Mouse (Mus musculus) liver, embryonic 15.5 days (tissue): Measurements from ENCODE around the gene Angptl2. TPM values are rescaled to one million over a fixed set of nuclear protein-coding genes. Genes with fewer than 3 reads are reported as not detected.

Experiments
- ATAC-seq: fragments of 200-750 bp; cut with Nextera tagmentation; 2 replicates; pipeline ENCODE4 v1.8.0; 2017; ENCODE audit warnings: moderate number of reproducible peaks, mild to moderate bottlenecking, moderate library complexity; ENCODE audit not compliant: insufficient read depth
- H3K27ac ChIP-seq: fragments of 300-500 bp; sonication (generic); replicated peaks from 2 replicates; pipeline ENCODE4 v1.5.1; 2015; ENCODE audit warnings: mild to moderate bottlenecking, inconsistent platforms
- H3K27me3 ChIP-seq: fragments of 300-500 bp; sonication (generic); 2 replicates; pipeline ENCODE4 v1.6.1; 2015; ENCODE audit warnings: mild to moderate bottlenecking, inconsistent platforms
- H3K36me3 ChIP-seq: fragments of 300-500 bp; sonication (generic); replicated peaks from 2 replicates; pipeline ENCODE4 v1.6.1; 2015; ENCODE audit warnings: moderate library complexity, mild to moderate bottlenecking, inconsistent platforms
- H3K4me1 ChIP-seq: fragments of 300-500 bp; sonication (generic); replicated peaks from 2 replicates; pipeline ENCODE4 v1.6.1; 2015; ENCODE audit warnings: inconsistent platforms
- H3K4me2 ChIP-seq: fragments of 300-500 bp; sonication (generic); 2 replicates; pipeline ENCODE4 v1.6.1; 2015; ENCODE audit warnings: moderate library complexity, mild to moderate bottlenecking, inconsistent platforms
- H3K4me3 ChIP-seq: fragments of 300-500 bp; sonication (generic); replicated peaks from 2 replicates; pipeline ENCODE4 v1.5.1; 2015; ENCODE audit warnings: mild to moderate bottlenecking, inconsistent platforms
- H3K9ac ChIP-seq: fragments of 300-500 bp; sonication (generic); 2 replicates; pipeline ENCODE4 v1.6.1; 2015; ENCODE audit warnings: moderate library complexity, mild to moderate bottlenecking, inconsistent platforms
- H3K9me3 ChIP-seq: fragments of 300-500 bp; sonication (generic); replicated peaks from 2 replicates; pipeline ENCODE4 v1.6.1; 2016; ENCODE audit warnings: inconsistent platforms
- WGBS: fragments of 180-500 bp; shearing (Covaris S2); methylation state at CpG from one replicate; pipeline ENCODE4 v1.1.7; 2015; ENCODE audit warnings: mixed read lengths; ENCODE audit not compliant: insufficient replicate concordance; 5-methylcytosine and 5-hydroxymethylcytosine counted together
- polyA plus RNA-seq: library from polyadenylated mRNA; unstranded; fragments of >200 nt; fragmentation: Nextera tagmentation; extraction: Ambion mirVana; gene quantifications from 2 replicates; pipeline ENCODE4 v1.2.1, GENCODE M21; 2015

The Angptl2 gene
- polyA plus RNA-seq, 1 experiment from 2014 or later, result 3.3 TPM

DNA sequence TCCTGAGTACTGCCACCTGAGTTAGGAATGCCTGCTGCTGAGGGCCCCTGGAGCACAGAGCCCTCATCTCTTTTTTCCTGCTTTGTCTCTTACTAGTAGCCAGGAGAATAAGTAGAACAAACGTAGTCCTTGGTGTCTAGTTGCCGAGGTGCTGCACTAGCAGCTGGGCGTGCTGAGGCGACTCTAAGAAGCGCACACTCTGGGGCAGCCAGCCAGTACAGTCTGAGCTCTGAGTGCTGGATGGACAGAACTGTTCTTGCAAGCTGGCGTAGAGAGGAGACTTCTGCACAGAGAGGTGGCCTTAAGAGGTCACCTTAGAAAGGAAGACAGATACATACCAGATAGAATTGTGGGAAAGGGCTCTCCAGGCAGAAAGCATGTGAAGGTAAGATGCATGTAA, 4.4 kb downstream of the Angptl2 start:
- no peak for ATAC-seq

DNA sequence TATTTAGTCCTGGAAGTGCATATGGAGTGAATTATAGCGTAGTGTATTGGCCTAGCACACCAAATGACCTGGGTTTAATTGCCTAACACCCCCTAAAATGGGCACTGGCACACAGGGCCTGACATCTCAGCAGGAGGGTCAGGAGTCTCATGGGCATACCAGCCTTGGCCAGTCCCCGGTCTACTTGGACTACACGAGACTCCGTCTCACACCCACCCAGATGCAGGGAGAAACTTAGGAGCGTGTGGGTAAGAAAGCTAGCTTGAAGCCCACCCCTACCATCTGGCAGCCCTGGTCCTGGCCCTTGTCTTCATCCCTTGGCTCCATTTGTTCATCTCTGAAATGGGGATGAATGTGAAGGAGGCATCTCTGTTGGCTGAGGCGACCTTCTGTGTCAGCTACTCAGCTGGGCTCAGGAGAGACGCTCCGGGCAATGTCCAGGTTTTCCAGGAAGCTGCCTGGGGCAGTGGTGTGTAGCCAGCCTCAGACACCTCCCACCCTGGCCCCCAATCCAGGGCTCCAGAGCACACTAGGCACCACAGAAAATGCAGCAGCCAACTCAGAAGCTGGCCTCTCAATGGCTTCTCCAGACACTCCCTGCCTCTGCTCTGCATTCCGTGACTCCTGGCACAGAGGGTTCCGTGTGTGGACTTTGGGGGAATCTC, 4.9 kb downstream of the Angptl2 start:
- no peak overlapping the region for H3K9ac ChIP-seq
- WGBS, result 74% methylated on average over 10 of the region's 10 CpGs

More for the DNA sequence above, 4.4 kb downstream of the Angptl2 start:
- Histone ChIP-seq H3K9ac (no peak overlapping the region), H3K36me3 (no peaks in the 10 kb centered on the region), H3K27ac (no peak overlapping the region), H3K4me2 (no peak overlapping the region), H3K4me3 (no peak overlapping the region), H3K27me3 (0 out of 2 replicates have a peak, but pooled peaks cover 4% of the 10 kb centered on the region), H3K9me3 (no peaks in the 10 kb centered on the region), H3K4me1 (peaks cover 19% of the 10 kb centered on the region)
- WGBS, result 74% methylated on average over 6 of the region's 6 CpGs

DNA sequence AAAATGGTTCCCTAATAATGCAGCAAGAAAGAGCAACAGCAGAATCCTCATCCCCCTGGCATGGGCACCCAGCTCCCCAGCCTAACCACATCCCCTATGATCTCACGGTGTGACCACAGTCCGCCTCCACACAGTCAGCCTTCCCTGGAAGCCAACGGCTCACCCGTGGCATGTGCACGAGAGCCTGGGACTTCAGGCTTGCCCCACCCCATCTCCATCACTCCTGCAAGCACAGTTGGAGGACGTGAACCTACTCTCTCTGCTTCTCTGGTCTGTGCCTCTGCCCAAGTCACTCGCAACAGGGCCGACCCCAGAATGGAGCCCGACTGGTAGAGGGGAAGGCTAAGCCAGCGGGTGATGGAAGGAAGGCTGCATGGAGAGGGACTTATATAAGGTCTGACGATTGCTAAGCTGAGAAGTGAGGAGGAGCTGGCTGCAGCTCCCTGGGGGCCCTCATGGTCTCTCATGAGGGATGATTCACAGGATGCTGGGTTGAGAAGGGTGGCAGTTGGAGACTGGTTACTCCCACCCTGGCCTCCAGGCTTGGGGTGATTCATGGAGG, 5.6 kb downstream of the Angptl2 start:
- no peak overlapping the region for H3K4me2 ChIP-seq
- H3K27me3 ChIP-seq, result no peaks in the 10 kb centered on the region
- H3K9ac ChIP-seq, result no peak overlapping the region
- ATAC-seq, result no peak
- H3K4me3 ChIP-seq, result no peak overlapping the region
- H3K4me1 ChIP-seq, result peaks cover 8% of the 10 kb centered on the region
- no peaks in the 10 kb centered on the region for H3K9me3 ChIP-seq
- 44% methylated on average over 11 of the region's 11 CpGs for WGBS
- H3K36me3 ChIP-seq, result no peaks in the 10 kb centered on the region
- H3K27ac ChIP-seq, result no peak overlapping the region

More for the DNA sequence above, 4.9 kb downstream of the Angptl2 start:
- 0 out of 2 replicates have a peak, but pooled peaks cover 4% of the 10 kb centered on the region for H3K27me3 ChIP-seq
- no peak overlapping the region for H3K27ac ChIP-seq
- H3K4me3 ChIP-seq, result no peak overlapping the region
- no peaks in the 10 kb centered on the region for H3K36me3 ChIP-seq
- ATAC-seq, result no peak
- H3K9me3 ChIP-seq, result no peaks in the 10 kb centered on the region
- no peak overlapping the region for H3K4me2 ChIP-seq
- peaks cover 14% of the 10 kb centered on the region for H3K4me1 ChIP-seq

DNA sequence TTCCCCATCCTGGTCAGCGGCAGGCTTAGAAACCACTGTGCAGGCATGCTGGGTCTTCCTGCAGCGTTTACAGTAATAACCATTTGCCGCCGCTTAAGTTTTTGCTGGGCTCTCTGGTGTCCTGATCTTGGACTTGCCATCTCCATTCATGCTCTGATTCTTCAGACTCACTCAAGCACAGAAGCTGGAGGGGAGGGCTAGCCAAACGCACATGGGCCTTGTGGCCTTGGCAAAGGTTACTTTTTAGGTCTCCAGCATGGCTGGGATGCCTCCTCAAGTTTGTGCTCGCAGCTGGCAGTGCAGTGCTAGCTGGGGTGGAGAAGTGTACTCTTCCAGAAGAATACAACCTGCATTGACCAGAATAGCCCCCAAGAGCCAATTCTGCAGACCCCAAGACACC, 6.6 kb downstream of the Angptl2 start:
- no peak for ATAC-seq
- H3K4me3 ChIP-seq, result no peak overlapping the region
- H3K27ac ChIP-seq, result no peak overlapping the region
- 74% methylated on average over 6 of the region's 6 CpGs for WGBS
- H3K27me3 ChIP-seq, result no peaks in the 10 kb centered on the region
- no peak overlapping the region for H3K9ac ChIP-seq
- H3K4me2 ChIP-seq, result no peak overlapping the region
- H3K36me3 ChIP-seq, result no peaks in the 10 kb centered on the region
- no peaks in the 10 kb centered on the region for H3K9me3 ChIP-seq
- no peaks in the 10 kb centered on the region for H3K4me1 ChIP-seq

DNA sequence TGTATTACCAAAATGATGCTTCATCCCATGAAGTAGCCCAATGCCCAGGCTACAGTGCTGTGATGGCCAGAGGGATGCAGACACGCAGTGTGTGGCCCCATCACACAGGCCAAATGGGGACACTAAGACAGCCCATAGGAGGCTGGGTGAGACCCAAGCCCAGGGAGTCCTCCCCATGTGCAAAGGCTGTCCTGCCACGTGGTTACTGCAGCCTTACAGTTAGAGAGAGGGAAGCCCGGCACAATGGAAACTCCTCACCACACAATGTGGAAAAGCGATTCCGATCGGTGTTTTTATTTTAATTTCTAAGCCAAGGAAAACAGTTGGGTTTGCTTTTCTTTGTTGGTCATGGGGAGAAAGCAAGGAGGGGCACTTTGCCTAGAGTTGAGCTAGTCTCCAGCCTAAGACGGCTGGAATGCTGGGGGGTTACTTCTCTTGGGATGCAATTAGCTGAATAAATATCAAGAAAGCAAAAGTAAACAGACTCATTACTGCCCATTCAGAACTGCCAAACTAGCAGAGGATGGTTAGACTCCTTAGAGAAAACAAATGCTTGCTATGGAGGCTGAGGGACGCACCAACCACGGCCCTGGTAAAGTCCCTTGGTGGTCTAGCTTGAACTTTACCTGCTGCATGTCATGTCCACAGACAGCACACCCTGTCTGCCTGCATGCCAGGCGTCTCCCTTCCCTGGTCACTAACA, 7.9 kb downstream of the Angptl2 start:
- ATAC-seq, result no peak
- 62% methylated on average over 10 of the region's 10 CpGs for WGBS
- H3K9me3 ChIP-seq, result no peaks in the 10 kb centered on the region
- 0 out of 2 replicates have a peak, but pooled peaks cover 2% of the 10 kb centered on the region for H3K36me3 ChIP-seq
- H3K27ac ChIP-seq, result no peak overlapping the region
- no peak overlapping the region for H3K9ac ChIP-seq
- no peak overlapping the region for H3K4me3 ChIP-seq
- no peaks in the 10 kb centered on the region for H3K27me3 ChIP-seq
- no peak overlapping the region for H3K4me2 ChIP-seq
- no peaks in the 10 kb centered on the region for H3K4me1 ChIP-seq

DNA sequence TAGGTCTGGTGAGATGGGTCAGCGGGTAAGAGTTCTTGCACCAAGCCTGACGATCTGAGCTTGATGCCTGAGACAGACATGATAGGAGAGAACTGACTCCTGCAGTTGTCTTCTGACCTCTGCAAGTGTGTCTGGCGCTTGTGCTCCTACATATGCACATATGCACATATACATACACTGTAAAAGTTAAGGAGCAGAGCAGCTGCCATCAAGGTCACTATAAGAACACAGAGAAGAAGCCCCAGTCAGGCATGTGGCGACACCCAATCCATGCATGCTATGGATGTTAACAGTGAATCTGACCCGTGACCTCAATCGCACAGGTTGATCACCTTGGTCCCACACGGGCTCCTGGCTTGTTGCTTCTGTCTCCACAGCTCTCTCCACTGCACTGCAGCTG, 10.1 kb downstream of the Angptl2 start:
- WGBS, result 70% methylated on average over 7 of the region's 7 CpGs
- no peak overlapping the region for H3K27ac ChIP-seq
- H3K9ac ChIP-seq, result no peak overlapping the region
- ATAC-seq, result no peak
- H3K4me2 ChIP-seq, result no peak overlapping the region
- H3K4me3 ChIP-seq, result no peak overlapping the region
- H3K36me3 ChIP-seq, result 0 out of 2 replicates have a peak, but pooled peaks cover 4% of the 10 kb centered on the region
- no peaks in the 10 kb centered on the region for H3K9me3 ChIP-seq
- H3K4me1 ChIP-seq, result no peaks in the 10 kb centered on the region
- no peaks in the 10 kb centered on the region for H3K27me3 ChIP-seq

DNA sequence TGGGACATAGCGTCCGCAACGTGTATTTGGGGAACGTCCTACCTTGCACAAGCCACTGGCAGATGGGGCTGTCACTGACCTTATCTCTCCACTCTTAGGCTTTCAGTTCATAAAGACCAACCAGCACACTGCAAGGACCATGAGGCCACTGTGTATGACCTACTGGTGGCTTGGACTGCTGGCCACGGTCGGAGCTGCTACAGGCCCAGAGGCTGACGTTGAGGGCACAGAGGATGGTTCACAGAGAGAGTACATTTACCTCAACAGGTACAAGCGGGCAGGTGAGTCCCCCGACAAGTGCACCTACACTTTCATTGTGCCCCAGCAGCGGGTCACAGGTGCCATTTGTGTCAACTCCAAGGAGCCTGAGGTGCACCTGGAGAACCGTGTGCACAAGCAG, 12.2 kb downstream of the Angptl2 start:
- no peak overlapping the region for H3K4me2 ChIP-seq
- no peak for ATAC-seq
- H3K36me3 ChIP-seq, result 0 out of 2 replicates have a peak, but pooled peaks cover 4% of the 10 kb centered on the region
- no peak overlapping the region for H3K4me3 ChIP-seq
- H3K9me3 ChIP-seq, result no peaks in the 10 kb centered on the region
- no peaks in the 10 kb centered on the region for H3K4me1 ChIP-seq
- H3K27me3 ChIP-seq, result no peaks in the 10 kb centered on the region
- WGBS, result 76% methylated on average over 11 of the region's 11 CpGs
- no peak overlapping the region for H3K9ac ChIP-seq
- no peak overlapping the region for H3K27ac ChIP-seq

DNA sequence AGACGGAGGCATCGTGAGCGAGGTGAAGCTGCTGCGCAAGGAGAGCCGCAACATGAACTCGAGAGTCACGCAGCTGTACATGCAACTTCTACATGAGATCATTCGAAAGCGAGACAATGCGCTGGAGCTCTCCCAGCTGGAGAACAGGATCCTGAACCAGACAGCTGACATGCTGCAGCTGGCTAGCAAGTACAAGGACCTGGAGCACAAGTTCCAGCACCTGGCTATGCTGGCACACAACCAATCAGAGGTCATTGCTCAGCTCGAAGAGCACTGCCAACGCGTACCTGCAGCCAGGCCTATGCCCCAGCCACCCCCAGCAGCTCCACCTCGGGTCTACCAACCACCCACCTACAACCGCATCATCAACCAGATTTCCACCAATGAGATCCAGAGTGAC, 12.7 kb downstream of the Angptl2 start:
- 78% methylated on average over 15 of the region's 15 CpGs for WGBS
- no peak for ATAC-seq

DNA sequence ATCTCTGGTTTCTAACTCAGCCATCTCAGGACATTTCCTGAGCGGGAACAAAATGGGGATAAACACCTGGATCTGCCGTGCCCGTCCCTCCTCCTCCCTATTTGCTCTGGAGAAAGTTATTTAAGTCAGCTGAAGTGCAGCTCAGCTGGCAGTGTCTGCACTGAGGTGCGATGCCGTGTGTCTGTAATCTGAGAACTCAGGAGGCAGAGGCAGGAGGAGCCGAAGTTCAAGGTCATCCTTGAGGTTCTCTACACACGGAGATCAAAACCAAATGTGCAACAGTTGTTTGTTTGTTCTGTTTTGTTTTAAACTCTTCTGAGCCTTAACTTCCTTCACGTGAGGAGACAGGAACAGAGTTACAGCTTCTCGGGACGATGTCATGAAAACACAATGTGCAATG, 14.8 kb downstream of the Angptl2 start:
- 57% methylated on average over 10 of the region's 10 CpGs for WGBS

More for the DNA sequence above, 12.7 kb downstream of the Angptl2 start:
- 0 out of 2 replicates have a peak, but pooled peaks cover 4% of the 10 kb centered on the region for H3K36me3 ChIP-seq
- H3K9me3 ChIP-seq, result no peaks in the 10 kb centered on the region
- no peak overlapping the region for H3K9ac ChIP-seq
- no peak overlapping the region for H3K4me2 ChIP-seq
- 0 out of 2 replicates have a peak, but pooled peaks cover 4% of the 10 kb centered on the region for H3K4me1 ChIP-seq
- no peaks in the 10 kb centered on the region for H3K27me3 ChIP-seq
- no peak overlapping the region for H3K27ac ChIP-seq
- no peak overlapping the region for H3K4me3 ChIP-seq

DNA sequence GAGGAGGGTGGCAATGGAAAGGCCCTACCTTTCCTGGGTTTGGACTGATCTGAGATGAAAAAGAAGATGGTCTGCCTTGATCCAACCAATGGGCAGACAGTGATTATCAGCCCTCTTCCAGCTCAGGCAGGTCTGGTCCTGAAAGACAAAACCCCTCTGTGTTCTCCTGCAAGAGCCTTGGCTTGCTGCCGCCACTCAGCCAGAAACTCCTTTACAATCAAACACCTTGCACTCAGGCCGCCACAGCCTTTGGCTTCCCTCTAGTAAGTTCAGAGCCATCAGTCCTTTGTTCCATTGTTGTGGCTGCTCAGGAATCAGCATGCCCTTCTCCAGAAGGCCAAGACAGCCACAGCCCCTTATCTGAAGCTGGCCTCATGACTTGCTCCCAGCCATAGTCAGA, 15.9 kb downstream of the Angptl2 start:
- H3K4me2 ChIP-seq, result no peak overlapping the region

More for the DNA sequence above, 14.8 kb downstream of the Angptl2 start:
- H3K4me3 ChIP-seq, result no peak overlapping the region
- ATAC-seq, result no peak
- no peaks in the 10 kb centered on the region for H3K27me3 ChIP-seq
- 0 out of 2 replicates have a peak, but pooled peaks cover 4% of the 10 kb centered on the region for H3K4me1 ChIP-seq
- H3K9me3 ChIP-seq, result no peaks in the 10 kb centered on the region
- no peak overlapping the region for H3K9ac ChIP-seq
- no peak overlapping the region for H3K27ac ChIP-seq
- 0 out of 2 replicates have a peak, but pooled peaks cover 4% of the 10 kb centered on the region for H3K36me3 ChIP-seq
- no peak overlapping the region for H3K4me2 ChIP-seq

More for the DNA sequence above, 15.9 kb downstream of the Angptl2 start:
- Histone ChIP-seq H3K27me3 (no peaks in the 10 kb centered on the region), H3K9me3 (no peaks in the 10 kb centered on the region), H3K27ac (no peak overlapping the region), H3K9ac (no peak overlapping the region), H3K4me3 (no peak overlapping the region), H3K4me1 (0 out of 2 replicates have a peak, but pooled peaks cover 4% of the 10 kb centered on the region), H3K36me3 (0 out of 2 replicates have a peak, but pooled peaks cover 4% of the 10 kb centered on the region)
- ATAC-seq, result no peak
- 58% methylated on average over 2 of the region's 2 CpGs for WGBS
